Mouse (Mus musculus): Measurements from ENCODE around the gene Med25. TPM values are rescaled to one million over a fixed set of nuclear protein-coding genes. Genes with fewer than 3 reads are reported as not detected.

Med25 gene
- polyA plus RNA-seq, 1 experiment from 2014 or later, result 93.1 TPM

GRCm38 (mm10) chr7:44850789-44851624 lies 41.5 kb downstream of the Med25 start:
- Histone ChIP-seq H3K4me2 (ENCODE audit: low read depth) (peak overlapping the region; percentile 91), H3K27me3 (ENCODE audit: control insufficient read depth, insufficient read depth, low read length) (no peaks in the 10 kb centered on the region), H3K36me3 (ENCODE audit: control insufficient read depth, insufficient read depth, low read length) (no peaks in the 10 kb centered on the region), H3K4me3 (ENCODE audit: low read depth, low read length) (peak overlapping the region; percentile 85), H3K9ac (ENCODE audit: low read length) (peak overlapping the region; percentile 83), H3K9me3 (ENCODE audit: control insufficient read depth, low read length) (no peaks in the 10 kb centered on the region), H3K27ac (ENCODE audit: low read depth, low read length) (no peak overlapping the region), H3K4me1 (ENCODE audit: control insufficient read depth, insufficient read depth, low read length) (peaks cover 27% of the 10 kb centered on the region)
- ATAC-seq (ENCODE audit: insufficient read depth, low FRiP score, low TSS enrichment) (no peak), DNase-seq (ENCODE audit: low spot score) (no peak)
- 83% methylated on average over 8 of the region's 8 CpGs for WGBS

GRCm38 (mm10) chr7:44850146-44850545 lies 42.4 kb downstream of the Med25 start:
- Histone ChIP-seq H3K36me3 (ENCODE audit: control insufficient read depth, insufficient read depth, low read length) (peaks cover 4% of the 10 kb centered on the region), H3K4me2 (ENCODE audit: low read depth) (peak overlapping the region; percentile 91), H3K9ac (ENCODE audit: low read length) (peak overlapping the region; percentile 83), H3K9me3 (ENCODE audit: control insufficient read depth, low read length) (no peaks in the 10 kb centered on the region), H3K27ac (ENCODE audit: low read depth, low read length) (peak overlapping the region; percentile 68), H3K4me3 (ENCODE audit: low read depth, low read length) (peak overlapping the region; percentile 85), H3K4me1 (ENCODE audit: control insufficient read depth, insufficient read depth, low read length) (peaks cover 24% of the 10 kb centered on the region), H3K27me3 (ENCODE audit: control insufficient read depth, insufficient read depth, low read length) (no peaks in the 10 kb centered on the region)
- ATAC-seq (ENCODE audit: insufficient read depth, low FRiP score, low TSS enrichment), result peak; percentile 49
- 0% methylated on average over 33 of the region's 33 CpGs for WGBS
- DNase-seq (ENCODE audit: low spot score), result peak; percentile 86

GRCm38 (mm10) chr7:44849416-44850111 lies 42.9 kb downstream of the Med25 start:
- H3K36me3 ChIP-seq (ENCODE audit: control insufficient read depth, insufficient read depth, low read length), result peaks cover 6% of the 10 kb centered on the region
- no peaks in the 10 kb centered on the region for H3K27me3 ChIP-seq (ENCODE audit: control insufficient read depth, insufficient read depth, low read length)
- under 1% methylated on average over 41 of the region's 41 CpGs for WGBS
- peak; percentile 72 for ATAC-seq (ENCODE audit: insufficient read depth, low FRiP score, low TSS enrichment)
- peak overlapping the region; percentile 68 for H3K27ac ChIP-seq (ENCODE audit: low read depth, low read length)
- H3K9ac ChIP-seq (ENCODE audit: low read length), result peak overlapping the region; percentile 83
- DNase-seq (ENCODE audit: low spot score), result peak; percentile 93
- H3K9me3 ChIP-seq (ENCODE audit: control insufficient read depth, low read length), result no peaks in the 10 kb centered on the region
- peaks cover 20% of the 10 kb centered on the region for H3K4me1 ChIP-seq (ENCODE audit: control insufficient read depth, insufficient read depth, low read length)
- H3K4me3 ChIP-seq (ENCODE audit: low read depth, low read length), result peak overlapping the region; percentile 85
- peak overlapping the region; percentile 91 for H3K4me2 ChIP-seq (ENCODE audit: low read depth)

- WGBS, result 0% methylated on average over 54 of the region's 54 CpGs
These were observed 43.7 kb downstream of the Med25 start, which contains the start of the genes Akt1s1 and Tbc1d17 for GRCm38 (mm10) chr7:44848561-44849415. Gene Akt1s1 (plus strand): TSS chr7:44848991. Gene Tbc1d17 (minus strand): TSS chr7:44849079.

GRCm38 (mm10) chr7:44847772-44848171 lies 44.7 kb downstream of the Med25 start:
- Histone ChIP-seq H3K27me3 (ENCODE audit: control insufficient read depth, insufficient read depth, low read length) (no peaks in the 10 kb centered on the region), H3K4me3 (ENCODE audit: low read depth, low read length) (peak overlapping the region; percentile 85), H3K9ac (ENCODE audit: low read length) (no peak overlapping the region; the same call in 1 of the 2 replicates), H3K9me3 (ENCODE audit: control insufficient read depth, low read length) (no peaks in the 10 kb centered on the region), H3K4me2 (ENCODE audit: low read depth) (peak overlapping the region; percentile 91), H3K27ac (ENCODE audit: low read depth, low read length) (no peak overlapping the region), H3K4me1 (ENCODE audit: control insufficient read depth, insufficient read depth, low read length) (peaks cover 10% of the 10 kb centered on the region), H3K36me3 (ENCODE audit: control insufficient read depth, insufficient read depth, low read length) (peaks cover 6% of the 10 kb centered on the region)
- ATAC-seq (ENCODE audit: insufficient read depth, low FRiP score, low TSS enrichment), result no peak
- WGBS, result 81% methylated on average over 5 of the region's 5 CpGs
- no peak for DNase-seq (ENCODE audit: low spot score)

More at GRCm38 (mm10) chr7:44848561-44849415, 43.7 kb downstream of the Med25 start, which contains the start of the genes Akt1s1 and Tbc1d17:
- Histone ChIP-seq H3K27ac (ENCODE audit: low read depth, low read length) (peak within 1 kb of the TSS; percentile 68), H3K4me1 (ENCODE audit: control insufficient read depth, insufficient read depth, low read length) (peaks cover 15% of the 10 kb centered on the region), H3K9ac (ENCODE audit: low read length) (peak within 1 kb of the TSS; percentile 83), H3K4me2 (ENCODE audit: low read depth) (peak within 1 kb of the TSS; percentile 91), H3K4me3 (ENCODE audit: low read depth, low read length) (peak within 1 kb of the TSS; percentile 85), H3K9me3 (ENCODE audit: control insufficient read depth, low read length) (no peaks in the 10 kb centered on the region), H3K36me3 (ENCODE audit: control insufficient read depth, insufficient read depth, low read length) (peaks cover 6% of the 10 kb centered on the region), H3K27me3 (ENCODE audit: control insufficient read depth, insufficient read depth, low read length) (no peaks in the 10 kb centered on the region)
- DNase-seq (ENCODE audit: low spot score), result peak; percentile 96
- peak; percentile 81 for ATAC-seq (ENCODE audit: insufficient read depth, low FRiP score, low TSS enrichment)

GRCm38 (mm10) chr7:44846804-44847203 lies 45.7 kb downstream of the Med25 start:
- ATAC-seq (ENCODE audit: insufficient read depth, low FRiP score, low TSS enrichment), result no peak
- no peak overlapping the region for H3K9ac ChIP-seq (ENCODE audit: low read length)
- 93% methylated on average over 7 of the region's 7 CpGs for WGBS
- no peak overlapping the region for H3K4me3 ChIP-seq (ENCODE audit: low read depth, low read length)
- peaks cover 8% of the 10 kb centered on the region for H3K36me3 ChIP-seq (ENCODE audit: control insufficient read depth, insufficient read depth, low read length)
- no peaks in the 10 kb centered on the region for H3K9me3 ChIP-seq (ENCODE audit: control insufficient read depth, low read length)
- H3K4me2 ChIP-seq (ENCODE audit: low read depth), result no peak overlapping the region
- H3K27me3 ChIP-seq (ENCODE audit: control insufficient read depth, insufficient read depth, low read length), result no peaks in the 10 kb centered on the region
- no peak for DNase-seq (ENCODE audit: low spot score)
- peaks cover 10% of the 10 kb centered on the region for H3K4me1 ChIP-seq (ENCODE audit: control insufficient read depth, insufficient read depth, low read length)
- H3K27ac ChIP-seq (ENCODE audit: low read depth, low read length), result no peak overlapping the region

GRCm38 (mm10) chr7:44845006-44845405 lies 47.5 kb downstream of the Med25 start:
- Histone ChIP-seq H3K36me3 (ENCODE audit: control insufficient read depth, insufficient read depth, low read length) (peaks cover 10% of the 10 kb centered on the region), H3K9me3 (ENCODE audit: control insufficient read depth, low read length) (no peaks in the 10 kb centered on the region), H3K27me3 (ENCODE audit: control insufficient read depth, insufficient read depth, low read length) (peaks cover 7% of the 10 kb centered on the region), H3K9ac (ENCODE audit: low read length) (no peak overlapping the region), H3K4me2 (ENCODE audit: low read depth) (no peak overlapping the region), H3K4me1 (ENCODE audit: control insufficient read depth, insufficient read depth, low read length) (peaks cover 5% of the 10 kb centered on the region), H3K4me3 (ENCODE audit: low read depth, low read length) (no peak overlapping the region), H3K27ac (ENCODE audit: low read depth, low read length) (no peak overlapping the region)
- DNase-seq (ENCODE audit: low spot score) (no peak), ATAC-seq (ENCODE audit: insufficient read depth, low FRiP score, low TSS enrichment) (no peak)
- 89% methylated on average over 10 of the region's 10 CpGs for WGBS

- peaks cover 19% of the 10 kb centered on the region for H3K27me3 ChIP-seq (ENCODE audit: control insufficient read depth, insufficient read depth, low read length)
- ATAC-seq (ENCODE audit: insufficient read depth, low FRiP score, low TSS enrichment), result no peak
- 92% methylated on average over 8 of the region's 8 CpGs for WGBS
These were observed 50.6 kb downstream of the Med25 start for GRCm38 (mm10) chr7:44841825-44842463.

More at GRCm38 (mm10) chr7:44841825-44842463, 50.6 kb downstream of the Med25 start:
- Histone ChIP-seq H3K4me3 (ENCODE audit: low read depth, low read length) (no peak overlapping the region), H3K9me3 (ENCODE audit: control insufficient read depth, low read length) (no peaks in the 10 kb centered on the region), H3K36me3 (ENCODE audit: control insufficient read depth, insufficient read depth, low read length) (peaks cover 10% of the 10 kb centered on the region), H3K27ac (ENCODE audit: low read depth, low read length) (no peak overlapping the region), H3K4me2 (ENCODE audit: low read depth) (no peak overlapping the region), H3K4me1 (ENCODE audit: control insufficient read depth, insufficient read depth, low read length) (peaks cover 9% of the 10 kb centered on the region), H3K9ac (ENCODE audit: low read length) (no peak overlapping the region)
- no peak for DNase-seq (ENCODE audit: low spot score)
